Comparison of ENCODE assay signal across 10 mouse cellular contexts in the genomic region with DNA sequence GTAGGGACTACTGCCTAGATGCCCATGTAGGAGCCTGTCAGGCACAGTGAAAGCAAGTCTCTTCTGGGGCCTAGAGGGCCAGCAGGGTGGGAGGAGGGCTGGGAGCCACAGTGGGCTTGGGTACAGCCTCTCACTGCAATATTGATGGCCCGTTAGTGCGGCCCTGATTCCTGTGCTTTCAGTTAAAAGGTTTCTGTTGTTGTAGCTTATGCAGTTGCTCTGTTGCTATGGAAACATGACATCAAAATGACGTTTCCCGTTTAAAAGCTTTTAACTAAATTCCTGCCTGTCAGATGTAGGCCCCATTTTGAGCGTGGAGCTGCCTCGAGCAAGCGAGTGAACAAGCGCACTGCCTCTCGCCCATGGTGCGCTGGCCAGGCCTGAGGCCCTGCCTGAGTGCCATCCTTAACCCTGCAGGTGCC. TPM values are rescaled to one million over a fixed set of nuclear protein-coding genes. Genes with fewer than 3 reads are reported as not detected.
DNase-seq lines count a peak whose midpoint lies in the region; ATAC-seq lines count a peak whose summit lies in the region.
"Had no signal": no experiment of that assay in that cellular context is flagged by ENCODE, and none has a peak within 500 bp of the region (broad histone marks: within the 10 kb centered on the region; RNA-seq: fewer than 3 reads in every experiment).

No protein-coding gene starts in this region.

- 0 out of 2 replicates have a peak, but pooled peaks cover 10% of the 10 kb centered on the region for H3K36me3 ChIP-seq in hindbrain, embryonic 10.5 days
- no peaks in the 10 kb centered on the region for H3K36me3 ChIP-seq in hindbrain, embryonic 11.5 days (ENCODE audit: control insufficient read depth, insufficient read depth, low read length)
- H3K36me3 ChIP-seq: heart, embryonic 15.5 days had no signal

- no peak overlapping the region for H3K9ac ChIP-seq in hindbrain, embryonic 11.5 days (ENCODE audit: low read depth, low read length)
- H3K9ac ChIP-seq: heart, embryonic 15.5 days had no signal

- no peak overlapping the region for H3K4me2 ChIP-seq in hindbrain, embryonic 11.5 days (replicated peaks; ENCODE audit: low read depth, low read length)
- H3K4me2 ChIP-seq: heart, embryonic 15.5 days had no signal

- 69% methylated on average over 10 of the region's 10 CpGs for WGBS in hindbrain, embryonic 10.5 days
- 67% methylated on average over 10 of the region's 10 CpGs for WGBS in hindbrain, embryonic 11.5 days

- H3K27me3 ChIP-seq in hindbrain, embryonic 10.5 days (ENCODE audit: insufficient read depth, poor library complexity, severe bottlenecking): no peaks in the 10 kb centered on the region
- H3K27me3 ChIP-seq in hindbrain, embryonic 11.5 days (ENCODE audit: control insufficient read depth, insufficient read depth, low read length): no peaks in the 10 kb centered on the region
- H3K27me3 ChIP-seq: heart, embryonic 15.5 days had no signal

- H3K4me3 ChIP-seq in hindbrain, embryonic 10.5 days: no peak overlapping the region
- no peak overlapping the region for H3K4me3 ChIP-seq in hindbrain, embryonic 11.5 days (ENCODE audit: low read depth, low read length)
- H3K4me3 ChIP-seq: heart, embryonic 15.5 days had no signal

- no peaks in the 10 kb centered on the region for H3K9me3 ChIP-seq in hindbrain, embryonic 10.5 days
- H3K9me3 ChIP-seq in hindbrain, embryonic 11.5 days (ENCODE audit: control insufficient read depth, low read length): no peaks in the 10 kb centered on the region
- H3K9me3 ChIP-seq: heart, embryonic 15.5 days had no signal

- ATAC-seq in hindbrain, embryonic 11.5 days (ENCODE audit: low FRiP score): no peak

- H3K4me1 ChIP-seq in hindbrain, embryonic 10.5 days (replicated peaks): peaks cover 22% of the 10 kb centered on the region
- no peaks in the 10 kb centered on the region for H3K4me1 ChIP-seq in hindbrain, embryonic 11.5 days (replicated peaks; ENCODE audit: control insufficient read depth, insufficient read depth, low read length)

- peak; percentile 17 for DNase-seq in hindbrain, embryonic 10.5 days (ENCODE audit: low spot score)
- DNase-seq in hindbrain, embryonic 11.5 days (ENCODE audit: low spot score): no peak
- peak; percentile 54 to 69 for DNase-seq in right cerebral cortex, postnatal 10 days (ENCODE audit: low spot score in 2 of 2)
- no peak for DNase-seq in right cerebral cortex, postnatal 25 days
- peak; percentile 31 for DNase-seq in layer of hippocampus, adult 9-10 months (ENCODE audit: low spot score)
- DNase-seq in telencephalon, adult 2 months (ENCODE audit: low read depth, low spot score): peak; percentile 64
- no peak for DNase-seq in spleen, postnatal 4 days (ENCODE audit: low spot score in 2 of 2)
- no peak for DNase-seq in kidney, adult 18-20 months
- DNase-seq: cerebellum, adult 11-12 months had no signal

- H3K27ac ChIP-seq in hindbrain, embryonic 10.5 days: peak overlapping the region; percentile 50
- no peak overlapping the region for H3K27ac ChIP-seq in hindbrain, embryonic 11.5 days (ENCODE audit: low read depth, low read length)

RNA-seq across cellular contexts. Expression of a gene that starts 9.4 kb away (rescaled TPM):
- polyA plus RNA-seq in hindbrain, embryonic 10.5 days (2016; fragmentation: Nextera tagmentation; extraction: Ambion mirVana): 1.4 and 2.6 TPM in 2 replicates
- 1.7 and 2.7 TPM in 2 replicates for polyA plus RNA-seq in hindbrain, embryonic 11.5 days (2014; fragmentation: Nextera tagmentation; extraction: Ambion mirVana)
- polyA plus RNA-seq: heart, embryonic 15.5 days had no signal

RNA-seq across cellular contexts. Expression of a gene that starts 32.0 kb away (rescaled TPM):
- 62.4 and 74.3 TPM in 2 replicates for polyA plus RNA-seq in hindbrain, embryonic 10.5 days (2016; fragmentation: Nextera tagmentation; extraction: Ambion mirVana)
- 37.1 and 41.4 TPM in 2 replicates for polyA plus RNA-seq in hindbrain, embryonic 11.5 days (2014; fragmentation: Nextera tagmentation; extraction: Ambion mirVana)

Comparison
In these comparisons a context has a peak if more than half of its experiments do, and no peak if none do; other contexts are left out.
1. DNase-seq: peak in hindbrain, embryonic 10.5 days (single experiment), right cerebral cortex, postnatal 10 days (2 of 2), layer of hippocampus, adult 9-10 months (single experiment) and telencephalon, adult 2 months (single experiment); none in hindbrain, embryonic 11.5 days (single experiment), right cerebral cortex, postnatal 25 days (single experiment), spleen, postnatal 4 days (0 of 2) and kidney, adult 18-20 months (single experiment).